Mouse (Mus musculus): ENCODE data around the gene Gpsm1.

- TF ChIP-seq POLR2A (IDR thresholded peaks at IDR 0.05; ENCODE audit: control insufficient read depth, low read depth, low read length) (no peak), CTCF (IDR thresholded peaks at IDR 0.05; ENCODE audit: control insufficient read depth, insufficient read depth, insufficient replicate concordance, low read depth, low read length) (no peak)
Observed at GRCm38 (mm10) chr2:26280594-26280993, 34.7 kb upstream of the Gpsm1 start.

Measured in testis, adult 2 months (tissue).